Mouse (Mus musculus) fibroblast of lung, adult 2 months (primary cell): Measurements from ENCODE around the gene Abat.
A peak's percentile ranks its signal among the peaks of the same experiment; 100 is the strongest.
"Not testable (repeated sequence)": the region's sequence is repeated elsewhere in the genome, so short reads cannot be mapped to it uniquely, and the experiment has no call there.

ENCODE experiments used
- DNase-seq: peaks from one replicate; pipeline ENCODE4 v3.0.0-alpha.2; 2011; ENCODE audit warnings: low read depth

Abat gene

DNA sequence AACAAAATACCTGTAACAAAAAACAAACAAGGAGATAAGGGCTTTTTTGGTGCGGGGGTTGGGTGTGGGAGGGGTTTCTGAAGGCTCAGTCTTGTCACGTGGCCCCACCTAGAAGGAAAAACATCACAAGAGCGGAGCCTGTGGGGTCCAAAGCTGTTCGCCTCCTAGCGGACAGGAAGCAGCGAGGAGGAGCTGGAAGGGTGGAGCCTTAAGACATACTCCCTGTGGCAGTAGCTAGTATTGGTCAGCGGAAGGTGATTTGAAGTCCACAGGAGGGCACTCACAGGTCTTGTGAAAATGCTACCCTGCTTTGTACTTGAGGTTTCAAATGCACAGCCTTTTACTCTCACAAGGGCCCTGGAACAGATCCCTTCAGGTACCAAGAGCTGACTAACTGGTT lies 19.7 kb downstream of the Abat start:
- no peak for DNase-seq

DNA sequence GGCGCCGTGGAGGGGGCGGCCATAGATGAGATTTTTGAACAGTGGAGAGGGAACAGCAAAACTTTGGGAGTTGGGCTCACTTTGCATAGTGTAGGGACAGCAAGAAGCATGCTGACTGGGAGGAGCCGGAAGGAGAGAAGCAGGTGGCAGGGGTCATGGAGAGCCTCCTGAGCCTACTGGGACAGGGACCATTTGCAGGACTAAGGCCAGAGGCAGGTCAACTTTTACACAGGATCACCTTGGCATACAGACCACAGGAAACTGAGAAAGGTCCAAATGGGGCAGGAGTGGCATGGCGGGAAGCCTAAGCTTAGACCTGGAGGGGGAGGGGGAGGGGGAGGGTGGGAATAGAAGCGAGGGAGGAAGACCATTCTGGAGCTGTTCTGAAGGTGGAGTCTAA lies 20.2 kb downstream of the Abat start:
- DNase-seq: no peak

DNA sequence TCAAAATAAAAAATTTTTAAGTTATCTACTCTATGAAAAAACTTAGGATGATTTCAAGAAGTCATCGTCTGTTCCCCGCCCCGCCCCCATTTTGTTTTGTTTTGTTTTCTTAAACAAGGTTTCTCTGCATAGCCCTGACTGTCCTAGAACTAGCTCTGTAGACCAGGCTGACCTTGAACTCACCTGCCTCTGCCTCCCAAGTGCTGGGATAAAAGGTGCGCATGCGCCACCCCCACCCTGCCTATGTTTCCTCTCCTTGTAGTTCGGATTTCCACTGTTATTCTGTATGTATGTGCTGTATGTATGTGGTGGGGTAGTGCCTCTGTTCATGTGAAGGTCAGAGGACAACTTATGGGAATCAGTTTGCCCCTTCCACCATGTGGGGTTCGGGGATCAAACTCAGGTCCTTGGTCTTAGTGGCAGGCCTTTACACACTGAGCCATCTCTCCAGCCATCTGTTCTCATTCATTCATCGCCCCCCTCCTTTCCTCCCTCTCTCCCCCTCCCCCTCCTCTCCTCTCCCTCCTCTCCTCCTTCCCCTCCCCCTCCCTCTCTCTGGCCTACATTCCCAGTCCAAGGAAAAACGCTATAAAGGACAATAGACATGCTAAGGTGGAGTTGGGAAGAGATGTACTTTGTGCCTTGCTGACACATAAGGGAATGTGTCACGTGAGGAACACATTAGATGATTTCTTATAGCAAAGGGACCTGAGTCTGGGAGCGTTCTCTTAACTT lies 21.4 kb downstream of the Abat start:
- no peak for DNase-seq

DNA sequence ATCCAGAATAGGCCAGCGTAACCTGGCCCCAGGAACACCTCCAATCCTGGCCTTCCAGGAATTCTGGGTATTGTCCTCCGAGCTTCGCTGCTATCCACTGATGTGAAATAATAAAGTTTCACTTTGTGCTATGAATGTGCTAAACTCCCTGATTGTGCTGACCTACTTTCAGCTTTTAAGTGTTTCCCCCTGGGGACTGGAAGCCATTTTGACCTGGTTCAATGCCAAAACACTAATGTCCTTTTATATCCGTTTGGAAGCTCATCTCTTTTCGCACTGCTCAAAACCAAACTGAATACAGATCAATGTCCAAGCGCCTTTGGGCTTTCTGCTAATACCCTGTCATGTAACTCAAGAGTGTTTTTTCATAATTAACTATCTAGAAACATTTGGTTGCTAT lies 22.2 kb downstream of the Abat start:
- DNase-seq: no peak

DNA sequence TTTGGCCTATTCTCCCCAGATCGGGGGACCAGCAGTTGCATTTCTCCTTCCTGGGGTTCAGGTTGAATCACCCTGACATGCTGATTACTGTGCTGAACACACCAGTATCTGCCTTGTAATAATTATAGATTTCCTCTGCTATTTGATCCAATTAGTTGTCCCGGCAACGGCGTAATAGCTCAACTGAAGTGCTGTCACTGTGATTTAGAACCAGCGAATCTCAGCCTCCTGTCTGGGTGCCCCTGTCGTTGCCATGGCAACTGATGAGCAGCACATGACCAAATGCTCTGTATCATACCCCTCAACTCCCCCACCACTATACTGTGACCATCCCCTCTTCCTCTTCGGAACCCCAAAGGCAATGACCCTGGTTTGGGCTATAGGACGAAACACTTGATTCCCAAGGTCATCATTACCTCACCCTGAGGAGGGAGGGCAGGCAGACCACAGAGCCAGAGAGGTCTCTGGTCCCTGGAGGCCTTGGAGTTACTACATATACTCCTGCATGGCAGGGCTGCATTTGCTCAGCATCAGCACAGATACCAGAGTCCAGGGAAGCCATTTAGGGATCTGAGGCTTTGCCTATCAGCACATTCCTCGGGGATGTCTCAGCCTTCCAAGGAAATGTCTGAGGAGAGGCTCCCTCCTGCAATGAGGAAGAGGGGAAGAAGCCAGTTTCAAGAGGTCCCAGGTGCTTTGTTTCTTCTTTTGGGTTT lies 26.1 kb downstream of the Abat start:
- DNase-seq: no peak

DNA sequence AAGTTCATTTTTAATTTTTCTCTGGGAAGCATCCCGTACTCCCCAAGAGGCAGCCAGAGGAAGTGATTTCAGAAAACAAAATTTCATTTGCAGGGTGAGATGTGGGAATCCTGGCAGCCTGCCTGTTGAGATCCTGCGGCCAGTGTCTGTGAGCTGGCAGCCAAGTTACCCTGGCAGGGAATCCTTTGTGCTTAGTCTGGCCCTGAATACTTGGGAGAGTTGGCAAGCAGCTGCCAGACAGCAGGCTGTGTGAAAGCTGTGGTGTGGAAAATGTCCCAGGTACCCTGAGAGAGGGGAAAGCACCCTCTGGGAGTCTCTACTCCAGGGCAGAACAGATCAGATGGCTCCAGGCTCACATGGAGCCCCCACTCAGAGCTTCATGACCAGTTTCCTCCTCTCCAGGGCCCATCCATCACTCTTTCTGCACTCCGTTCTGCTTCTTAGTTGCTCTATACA lies 27.7 kb downstream of the Abat start:
- DNase-seq: peak; percentile 97

DNA sequence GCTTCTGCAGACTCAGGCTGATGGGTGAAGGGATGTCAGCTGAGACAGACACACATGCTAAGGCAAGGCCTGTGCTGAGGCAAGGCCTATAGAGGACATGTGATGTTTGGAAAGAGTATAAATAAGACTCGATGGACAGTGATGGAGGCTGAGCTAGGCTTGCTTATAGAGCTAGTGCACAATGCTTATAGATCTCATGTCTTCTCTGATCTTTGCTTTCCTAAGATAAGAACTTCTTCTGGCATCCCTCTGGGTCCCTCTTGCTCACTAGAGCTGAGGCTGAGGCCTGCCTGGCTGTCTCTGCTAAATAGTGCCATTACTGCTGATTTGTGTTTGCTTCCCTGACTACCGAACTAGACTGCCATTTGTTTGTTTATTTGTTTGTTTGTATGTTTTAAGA lies 34.6 kb downstream of the Abat start:
- no peak for DNase-seq

DNA sequence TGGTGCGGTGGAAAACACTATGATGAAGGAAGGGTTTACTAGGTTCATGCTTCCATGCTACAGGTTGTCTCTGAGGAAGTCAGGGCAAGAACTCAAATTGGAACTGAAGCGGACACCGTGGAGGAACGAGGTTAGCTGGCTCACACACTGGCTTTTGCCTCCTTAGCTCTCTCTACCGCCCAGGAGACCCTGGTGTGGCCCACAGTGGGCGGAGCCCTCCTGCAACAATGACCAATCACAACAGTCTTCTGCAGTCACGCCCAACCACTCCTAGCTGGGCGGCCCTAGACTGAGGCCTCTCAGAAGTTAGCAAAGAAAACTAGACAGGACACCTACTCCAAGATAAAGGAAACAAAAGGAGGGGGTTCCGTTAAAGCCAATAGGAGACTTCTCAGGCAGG lies 36.3 kb downstream of the Abat start:
- no peak for DNase-seq

DNA sequence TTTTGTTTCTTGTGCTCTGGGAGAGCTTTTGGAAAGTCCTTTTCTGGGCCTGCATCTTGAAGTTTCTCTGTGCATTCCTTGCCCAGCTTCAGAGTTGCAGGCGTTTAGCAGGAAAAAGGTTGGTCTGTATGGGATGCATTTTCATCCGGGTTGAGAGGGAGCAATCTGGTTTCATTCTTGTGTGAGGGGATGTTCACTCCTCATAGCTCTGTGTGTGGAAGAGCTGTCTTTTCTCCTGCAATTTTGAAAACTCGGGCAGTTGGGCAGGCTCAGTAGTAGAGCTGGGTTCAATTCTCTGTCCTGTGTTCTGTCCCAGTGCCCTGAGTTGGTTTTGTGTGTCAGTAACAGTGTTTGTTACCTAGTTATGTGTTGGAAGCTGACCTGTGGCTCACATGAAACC lies 41.1 kb downstream of the Abat start:
- DNase-seq: no peak

DNA sequence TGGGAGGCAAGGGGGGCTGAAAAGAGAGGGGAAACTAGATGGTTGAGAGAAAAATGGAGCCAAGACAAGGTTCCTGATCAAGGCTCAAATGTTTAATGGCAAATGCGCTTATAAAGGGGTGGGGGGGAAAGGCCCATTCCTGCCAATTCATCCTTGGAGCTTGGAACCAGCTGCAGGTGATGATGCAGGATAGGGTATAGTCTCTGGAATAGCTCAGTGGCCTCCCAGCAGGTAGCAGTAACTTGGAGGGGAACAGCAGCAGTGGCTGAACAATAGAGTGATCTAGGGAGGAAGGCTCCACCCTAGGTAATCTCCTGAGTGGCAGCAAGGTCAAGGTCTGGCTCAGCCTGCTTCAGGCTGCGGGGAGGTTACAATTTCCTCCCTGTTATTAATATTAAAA lies 41.5 kb downstream of the Abat start:
- DNase-seq: not testable (repeated sequence)

DNA sequence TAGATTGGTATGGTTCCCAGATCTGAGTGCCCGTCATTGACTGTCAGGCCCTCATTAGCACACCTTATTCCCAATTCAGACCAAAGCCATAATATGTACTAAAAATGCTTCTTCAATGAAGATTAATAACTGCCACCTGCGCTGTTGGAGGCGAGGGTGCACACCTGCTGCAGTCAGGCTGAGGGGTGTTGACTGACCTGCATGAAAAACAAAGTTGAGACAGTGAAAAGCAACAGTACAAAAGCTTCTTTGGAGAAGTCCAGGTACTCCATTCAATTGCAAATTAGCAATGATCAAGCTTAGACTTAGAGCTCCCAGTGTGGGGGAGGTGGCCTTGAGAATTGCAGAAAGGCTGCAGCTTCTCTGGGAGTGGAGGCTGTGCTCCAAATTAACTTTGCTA lies 42.1 kb downstream of the Abat start:
- not testable (repeated sequence) for DNase-seq

DNA sequence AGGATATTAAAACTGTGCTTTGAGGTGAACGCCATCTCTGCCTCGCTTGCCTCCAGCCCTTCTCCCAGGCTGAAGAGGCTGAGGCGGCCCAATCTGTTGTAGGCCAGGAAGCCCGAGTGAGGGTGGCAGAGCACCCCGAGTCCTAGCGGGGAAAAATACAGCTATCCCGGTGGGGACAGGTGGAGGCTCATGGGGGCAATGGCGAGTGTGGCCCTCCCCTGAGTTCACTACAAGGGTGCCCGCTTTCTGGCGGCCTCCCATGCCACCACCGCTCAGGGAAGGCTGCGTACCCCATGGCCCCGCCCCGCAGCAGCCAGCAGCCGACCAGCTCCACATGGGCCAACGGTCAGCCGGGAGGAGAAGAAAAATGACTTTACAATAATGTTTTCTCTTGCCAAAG lies 46.9 kb downstream of the Abat start:
- DNase-seq: no peak

DNA sequence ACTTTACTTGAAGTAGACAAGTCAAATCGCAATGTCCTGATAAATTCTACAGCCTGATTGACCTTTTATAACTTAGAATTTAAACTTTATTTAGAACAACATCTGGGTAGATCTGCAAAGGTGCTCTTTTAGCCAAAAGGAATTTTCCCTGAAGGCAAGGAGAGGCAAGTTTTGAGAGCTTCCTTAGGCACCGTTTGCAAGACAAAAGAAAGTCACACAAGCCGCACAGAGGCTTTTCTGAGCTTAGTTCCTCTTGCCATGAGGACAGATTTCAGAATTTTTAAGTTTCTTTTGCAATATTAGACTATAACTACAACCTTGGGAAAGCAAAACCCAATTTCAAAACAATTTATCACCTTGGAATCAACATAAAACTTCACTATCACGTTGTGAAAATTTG lies 47.9 kb downstream of the Abat start:
- DNase-seq: not testable (repeated sequence)

DNA sequence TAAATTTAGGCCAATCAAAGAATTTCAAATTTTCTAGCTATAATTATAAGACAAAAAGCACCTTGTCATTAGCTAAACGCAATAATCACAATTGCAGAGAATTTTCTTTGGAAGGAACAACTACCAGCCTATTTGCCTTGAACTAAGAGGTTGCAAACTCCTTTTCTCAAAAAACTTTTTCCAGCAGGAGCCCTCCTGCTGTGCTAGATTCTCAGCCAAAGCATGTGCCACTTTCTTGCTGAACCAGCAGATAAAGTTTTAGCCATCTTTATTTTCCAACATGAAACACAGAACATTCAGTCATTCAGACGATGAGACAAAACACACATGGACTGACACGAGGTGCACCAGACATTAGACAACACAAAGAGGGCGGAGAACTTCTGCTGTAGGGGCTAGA lies 48.6 kb downstream of the Abat start:
- not testable (repeated sequence) for DNase-seq

DNA sequence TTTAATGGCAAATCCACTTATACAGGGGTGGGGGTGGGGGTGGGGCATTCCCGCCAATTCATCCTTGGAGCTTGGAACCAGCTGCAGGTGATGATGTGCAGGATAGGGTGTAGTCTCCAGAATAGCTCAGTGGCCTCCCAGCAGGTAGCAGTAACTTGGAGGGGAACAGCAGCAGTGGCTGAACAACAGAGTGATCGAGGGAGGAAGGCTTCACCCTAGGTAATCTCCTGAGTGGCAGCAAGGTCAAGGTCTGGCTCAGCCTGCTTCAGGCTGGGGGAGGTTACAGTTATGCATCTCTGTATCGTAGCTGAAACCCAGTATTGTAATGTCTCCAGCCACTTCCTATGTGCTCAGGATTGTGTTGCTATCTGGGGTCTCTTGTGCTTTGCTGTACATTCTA lies 49.6 kb downstream of the Abat start:
- DNase-seq: not testable (repeated sequence)

DNA sequence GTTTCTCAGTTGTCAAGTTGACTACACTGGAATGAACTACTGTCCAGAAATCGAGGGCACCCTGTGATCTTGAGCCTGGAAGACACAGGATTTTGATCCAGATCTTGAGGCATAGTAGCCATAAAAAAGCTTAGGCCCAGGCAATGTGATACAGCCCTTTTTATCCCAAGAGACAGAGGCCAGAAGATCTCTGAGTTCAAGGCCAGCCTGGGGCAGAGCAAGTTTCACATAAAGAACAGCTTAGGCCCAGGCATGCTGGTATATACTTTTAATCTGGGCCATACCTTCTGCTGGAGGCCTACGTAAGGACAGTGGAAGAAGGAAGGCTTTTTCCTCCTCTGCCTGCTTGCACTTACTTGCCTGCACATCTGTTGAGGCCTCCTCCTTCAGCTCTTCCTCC lies 51.6 kb downstream of the Abat start:
- DNase-seq: no peak

DNA sequence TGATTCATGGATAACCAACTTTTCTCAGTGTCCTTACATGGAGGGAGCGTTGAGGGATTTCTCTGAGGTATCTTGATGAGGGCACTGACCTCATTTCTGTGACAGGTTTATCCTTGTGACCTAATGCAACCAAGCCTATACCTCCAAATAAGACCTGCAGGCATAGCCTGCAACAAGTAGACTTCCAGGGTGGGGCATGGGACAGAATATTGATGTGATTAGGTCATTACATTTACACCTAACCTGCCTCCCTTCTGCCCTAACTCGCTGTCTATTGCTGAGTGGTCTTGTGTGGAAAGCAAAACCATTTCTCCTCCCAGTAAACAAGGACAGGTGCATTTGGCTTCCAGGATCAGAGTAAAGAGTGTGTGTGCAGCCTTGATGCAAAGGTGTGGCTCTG lies 52.3 kb downstream of the Abat start:
- no peak for DNase-seq

DNA sequence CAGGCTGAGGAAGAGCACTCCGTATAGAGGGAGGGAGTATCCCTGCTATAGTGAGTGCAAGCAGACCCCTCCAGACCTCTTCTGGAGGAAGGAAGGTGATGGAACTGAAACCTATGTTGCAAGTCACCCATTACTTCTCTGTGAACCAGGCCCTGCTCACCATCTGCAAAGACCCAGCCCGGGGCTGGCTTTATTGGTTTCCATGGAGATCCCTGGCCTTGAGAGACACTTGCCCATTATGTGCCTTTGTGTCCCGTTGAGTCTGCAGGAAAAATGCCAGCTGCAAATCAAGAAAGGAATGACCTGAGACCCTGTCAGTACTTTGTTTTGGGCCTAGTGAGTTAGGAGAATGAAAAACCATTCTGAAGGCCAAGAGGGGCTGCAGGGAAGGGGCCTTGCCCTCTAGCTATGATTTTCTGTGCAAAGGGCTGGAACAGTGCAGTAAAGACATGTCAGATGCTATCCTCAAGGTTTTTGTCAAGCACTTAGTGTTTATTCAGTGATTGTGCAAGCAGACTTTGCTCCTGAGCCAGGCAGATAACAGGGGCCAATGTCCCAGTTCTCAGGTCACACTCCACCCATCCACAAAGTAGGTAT lies 53.0 kb downstream of the Abat start:
- DNase-seq: no peak

DNA sequence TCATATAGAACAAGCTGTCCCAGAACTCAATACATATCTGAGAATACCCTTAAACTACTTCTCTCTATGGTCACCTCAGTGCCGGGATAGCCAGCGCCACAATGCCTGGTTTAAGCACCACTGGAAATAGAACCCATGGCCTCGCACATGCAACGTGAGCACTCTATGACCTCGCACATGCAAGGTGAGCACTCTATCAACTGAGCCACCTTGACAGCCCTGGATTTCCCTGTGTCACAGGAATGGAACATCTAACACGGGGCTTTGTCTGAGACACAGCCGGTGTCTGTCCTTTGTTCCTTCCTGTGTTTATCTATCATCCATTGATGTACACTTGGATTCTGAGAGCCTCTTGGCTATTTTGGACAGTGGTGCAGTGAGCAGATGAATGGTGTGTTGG lies 55.7 kb downstream of the Abat start:
- DNase-seq: no peak

DNA sequence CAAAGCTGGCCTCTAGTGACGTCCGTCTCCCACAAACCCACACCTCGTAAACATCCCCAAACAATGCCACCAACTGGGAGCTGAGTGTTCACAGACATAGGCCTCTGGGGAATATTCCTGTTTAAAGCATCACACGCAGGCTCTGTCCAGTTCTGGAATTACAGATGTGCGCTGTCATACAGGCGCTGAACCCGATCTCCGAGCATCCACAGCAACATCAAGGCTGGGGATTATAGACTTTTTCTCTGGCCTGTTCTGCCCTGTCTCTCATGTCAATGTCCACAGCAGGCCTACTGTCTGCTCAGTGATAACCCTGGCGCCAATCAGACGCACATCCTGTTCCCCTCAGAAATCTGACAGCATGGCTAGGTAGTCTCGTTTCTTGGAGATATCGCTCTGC lies 57.1 kb downstream of the Abat start:
- DNase-seq: no peak

DNA sequence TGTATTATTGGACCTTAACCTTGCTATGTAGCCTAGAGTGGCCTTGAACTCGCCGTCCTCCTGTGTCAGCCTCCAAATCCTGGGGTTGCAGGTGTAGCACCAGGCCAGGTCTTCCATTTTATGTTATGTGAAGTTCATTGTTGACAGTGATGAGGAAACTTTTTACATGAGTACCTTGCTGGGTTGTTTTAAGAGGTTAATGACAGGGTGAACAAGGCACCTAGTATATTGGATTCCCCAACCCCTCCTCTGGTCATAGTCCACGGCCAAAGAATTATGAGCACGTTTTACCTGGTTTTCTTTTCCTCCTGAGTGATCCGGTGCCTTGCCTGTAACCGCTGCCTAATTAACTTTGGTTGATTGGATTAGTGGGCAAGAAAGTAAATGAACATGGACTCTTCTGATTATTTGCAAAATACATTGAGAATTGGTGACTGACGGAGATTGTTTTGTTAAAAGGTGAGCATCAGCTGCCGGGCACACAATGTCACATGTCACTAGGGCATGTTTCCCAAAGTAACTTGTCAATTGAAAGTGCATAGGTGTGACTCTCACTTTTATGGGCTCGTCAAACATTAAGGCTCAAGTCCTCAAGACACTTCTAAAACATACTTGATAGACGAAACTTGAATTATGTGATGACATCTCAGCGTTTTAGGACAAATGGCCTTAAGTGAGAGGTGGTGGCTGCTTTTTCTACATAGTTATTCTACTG lies 57.8 kb downstream of the Abat start:
- no peak for DNase-seq

DNA sequence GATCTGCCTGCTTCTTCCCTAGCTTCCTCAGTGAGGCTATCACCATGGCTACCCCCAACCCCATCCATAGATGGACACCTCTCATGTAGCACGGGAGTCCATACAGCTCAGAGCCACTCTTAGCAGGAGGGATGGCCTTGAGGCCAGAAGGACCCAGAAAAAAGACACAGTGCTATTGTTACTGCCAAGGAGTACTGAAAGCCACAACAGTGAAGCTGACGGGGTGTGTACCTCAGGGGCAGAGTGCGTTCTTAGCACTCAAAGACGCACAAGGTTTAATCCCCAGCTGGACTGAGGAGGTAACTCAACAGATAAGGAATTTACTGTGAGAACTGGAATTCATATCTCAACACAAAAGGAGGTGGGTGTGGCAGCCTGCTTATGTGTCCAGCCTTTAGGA lies 59.8 kb downstream of the Abat start:
- DNase-seq: no peak

DNA sequence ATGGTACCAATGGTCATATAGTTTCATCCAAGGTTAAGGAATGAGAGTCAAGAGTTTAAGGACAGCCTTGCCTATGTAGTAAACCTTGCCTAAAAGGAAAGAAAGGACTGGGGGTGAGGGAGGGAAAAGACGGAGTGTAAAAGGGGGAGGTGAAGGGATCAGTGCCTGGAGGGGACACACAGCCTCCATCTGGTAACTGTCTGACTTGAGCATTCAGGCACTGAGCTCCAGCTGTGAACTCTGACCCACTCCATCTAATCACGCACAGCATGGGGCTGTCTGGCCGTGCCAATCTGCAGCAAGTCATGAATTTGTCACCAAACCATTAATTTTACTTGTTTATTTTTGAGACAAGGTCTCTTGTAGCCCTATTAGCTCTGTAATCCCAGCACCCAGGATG lies 60.5 kb downstream of the Abat start:
- no peak for DNase-seq
